Mouse (Mus musculus) T-helper 1 cell (primary cell): ENCODE results near the gene Pde5a.

Experiments used
- in situ Hi-C: fragments of 300-600 bp; cut with MboI, MseI; formaldehyde crosslinking; loops from one replicate; pipeline ENCODE4 v1.15.1; 2025; ENCODE audit warnings: high pct_unique_total_duplicates

The Pde5a gene

DNA sequence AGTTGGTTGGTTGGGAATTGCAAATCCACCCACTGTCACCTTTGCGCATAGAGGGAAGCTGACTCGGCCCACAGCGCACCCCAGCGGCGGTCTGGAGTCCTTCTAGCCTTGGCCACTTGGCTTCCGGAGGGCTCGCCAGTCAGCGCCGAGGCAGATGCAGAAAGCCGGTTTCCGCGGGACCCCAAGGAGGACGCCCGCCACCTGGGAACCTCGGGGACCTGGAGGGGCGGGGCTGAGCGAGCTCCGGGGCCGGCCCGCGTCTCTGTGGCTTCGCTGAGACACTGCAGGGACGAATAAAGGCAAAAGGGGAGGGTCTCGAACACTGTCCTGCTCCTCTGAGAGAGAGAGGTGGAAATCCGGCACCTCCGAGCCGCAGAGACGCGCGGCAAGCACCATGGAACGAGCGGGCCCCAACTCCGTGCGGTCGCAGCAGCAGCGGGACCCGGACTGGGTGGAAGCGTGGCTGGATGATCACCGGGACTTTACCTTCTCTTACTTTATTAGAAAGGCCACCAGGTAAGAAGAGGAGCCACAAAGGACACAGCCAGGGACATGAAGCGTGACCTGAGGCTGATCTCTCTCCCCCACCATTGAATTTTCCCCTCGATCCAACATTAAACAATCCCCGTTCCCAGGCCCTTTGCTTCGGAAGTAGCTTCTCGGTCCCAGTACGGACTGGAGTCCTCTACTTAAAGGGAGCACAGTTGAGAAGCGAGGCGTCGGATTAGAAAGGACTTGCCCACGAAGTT, at the start of gene Pde5a:
Pde5a (plus strand) TSS at position 96 of the 749 bp plus-strand sequence.
- in situ Hi-C loops: no loop called here

- in situ Hi-C loops: no loop called here
These were observed 47.9 kb upstream of the Pde5a start for GRCm38 (mm10) chr3:122680851-122681250.

GRCm38 (mm10) chr3:122682352-122682751, 46.4 kb upstream of the Pde5a start:
- in situ Hi-C loops: no loop called here

DNA sequence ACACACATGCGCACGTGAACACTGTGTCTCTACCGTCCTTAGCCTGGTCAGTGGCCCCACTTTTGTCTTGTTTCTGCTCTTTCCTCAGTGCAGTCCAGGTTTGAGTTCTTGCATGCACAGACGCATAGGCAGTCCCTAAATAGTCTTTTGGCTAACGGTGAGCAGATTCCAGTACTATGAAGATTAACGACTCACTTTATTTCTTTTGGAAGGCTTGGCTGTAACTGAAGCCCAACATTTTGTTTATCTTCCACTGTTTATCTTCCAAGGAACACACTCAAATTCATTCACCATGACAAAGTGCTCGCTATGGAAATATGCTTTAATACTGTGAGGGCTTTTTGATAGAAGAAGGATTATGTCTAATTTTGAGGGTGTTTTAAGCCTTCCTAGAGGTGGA, 43.9 kb upstream of the Pde5a start:
- in situ Hi-C loops: no loop called here

GRCm38 (mm10) chr3:122693039-122693438, 35.7 kb upstream of the Pde5a start:
- in situ Hi-C loops: no loop called here

DNA sequence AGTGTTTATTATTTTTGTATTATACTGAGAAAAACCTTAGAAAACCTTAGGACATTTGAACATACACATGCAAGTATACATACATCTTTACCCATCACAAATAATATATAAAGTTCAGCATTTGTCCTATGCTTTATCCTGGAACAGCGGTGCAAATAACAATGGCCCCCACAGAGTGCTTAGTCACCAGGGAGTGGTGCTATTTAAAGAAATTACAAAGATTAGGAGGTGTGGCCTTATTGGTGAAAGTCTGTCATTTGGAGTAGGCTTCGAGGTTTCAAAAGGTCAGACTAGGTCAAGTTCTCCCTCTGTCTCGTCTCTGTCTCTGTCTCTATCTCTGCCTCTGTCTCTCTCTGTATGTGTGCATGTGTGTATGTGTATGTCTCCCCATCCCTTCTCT, 32.9 kb upstream of the Pde5a start:
- in situ Hi-C loops: no loop called here

DNA sequence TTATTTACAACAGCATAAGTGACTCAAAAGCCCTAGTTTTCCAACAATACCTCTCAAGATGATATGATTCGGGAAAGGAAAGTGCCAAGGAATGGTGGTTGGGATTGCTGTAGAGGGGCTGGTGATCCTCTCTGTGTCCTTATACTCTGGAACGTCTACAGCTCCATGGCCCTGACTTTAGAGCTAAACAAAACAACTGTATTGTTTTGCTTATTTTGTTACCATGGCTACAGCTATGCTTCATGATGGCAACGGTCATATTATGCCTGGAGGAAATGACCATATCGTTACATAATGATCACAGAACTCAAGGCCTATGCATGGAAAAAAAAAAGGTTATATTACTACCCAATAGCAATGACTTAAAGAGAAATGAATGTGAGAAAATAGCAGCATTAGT, 32.1 kb upstream of the Pde5a start:
- in situ Hi-C loops: no loop called here

- in situ Hi-C loops: no loop called here
These were observed 24.5 kb upstream of the Pde5a start for GRCm38 (mm10) chr3:122704209-122704608.

GRCm38 (mm10) chr3:122705246-122705645, 23.5 kb upstream of the Pde5a start:
- in situ Hi-C loops: no loop called here

DNA sequence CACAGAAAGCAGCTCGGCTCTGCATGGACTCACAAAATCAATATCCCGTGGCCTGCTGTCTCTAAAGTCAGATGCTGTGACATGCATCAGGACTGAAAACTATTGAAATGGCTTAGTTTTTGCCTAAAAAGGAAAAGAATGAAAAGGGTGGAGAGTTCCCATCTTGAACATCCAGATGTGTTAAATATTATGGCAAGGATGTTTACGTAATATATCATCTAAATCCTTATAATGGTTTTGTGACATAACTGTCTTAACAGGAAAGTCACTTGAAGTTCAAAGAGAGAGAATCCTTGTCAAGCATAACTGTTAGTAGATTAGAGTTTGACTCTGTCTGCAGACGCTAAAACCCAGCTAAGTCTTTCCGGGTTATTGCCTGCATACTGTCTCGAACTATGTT, 20.3 kb upstream of the Pde5a start:
- in situ Hi-C loops: no loop called here

- in situ Hi-C loops: no loop called here
These were observed 18.6 kb upstream of the Pde5a start for GRCm38 (mm10) chr3:122710141-122710540.

DNA sequence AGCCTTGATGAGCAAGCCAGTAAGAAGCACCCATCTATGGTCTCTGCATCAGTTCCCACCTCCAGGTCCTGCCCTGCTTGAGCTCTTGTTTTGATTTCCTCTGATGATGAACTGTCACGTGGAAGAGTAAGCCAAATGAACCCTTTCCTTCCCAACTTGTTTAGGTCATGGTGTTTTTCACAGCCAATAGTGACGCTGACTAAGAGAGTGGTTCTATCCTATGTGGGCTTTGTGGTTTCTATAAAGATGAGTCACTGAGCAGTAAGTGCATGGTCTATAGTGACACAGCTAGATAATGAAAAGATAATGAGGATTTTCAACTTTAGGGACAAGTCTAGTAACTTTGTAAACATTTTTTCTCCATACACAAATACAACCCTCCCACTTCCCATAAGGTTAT, 10.1 kb upstream of the Pde5a start:
- in situ Hi-C loops: no loop called here

- in situ Hi-C loops: no loop called here
These were observed 7.2 kb upstream of the Pde5a start for GRCm38 (mm10) chr3:122721522-122721921.

- in situ Hi-C loops: no loop called here
These were observed 833 bp downstream of the Pde5a start for GRCm38 (mm10) chr3:122729601-122729959.

DNA sequence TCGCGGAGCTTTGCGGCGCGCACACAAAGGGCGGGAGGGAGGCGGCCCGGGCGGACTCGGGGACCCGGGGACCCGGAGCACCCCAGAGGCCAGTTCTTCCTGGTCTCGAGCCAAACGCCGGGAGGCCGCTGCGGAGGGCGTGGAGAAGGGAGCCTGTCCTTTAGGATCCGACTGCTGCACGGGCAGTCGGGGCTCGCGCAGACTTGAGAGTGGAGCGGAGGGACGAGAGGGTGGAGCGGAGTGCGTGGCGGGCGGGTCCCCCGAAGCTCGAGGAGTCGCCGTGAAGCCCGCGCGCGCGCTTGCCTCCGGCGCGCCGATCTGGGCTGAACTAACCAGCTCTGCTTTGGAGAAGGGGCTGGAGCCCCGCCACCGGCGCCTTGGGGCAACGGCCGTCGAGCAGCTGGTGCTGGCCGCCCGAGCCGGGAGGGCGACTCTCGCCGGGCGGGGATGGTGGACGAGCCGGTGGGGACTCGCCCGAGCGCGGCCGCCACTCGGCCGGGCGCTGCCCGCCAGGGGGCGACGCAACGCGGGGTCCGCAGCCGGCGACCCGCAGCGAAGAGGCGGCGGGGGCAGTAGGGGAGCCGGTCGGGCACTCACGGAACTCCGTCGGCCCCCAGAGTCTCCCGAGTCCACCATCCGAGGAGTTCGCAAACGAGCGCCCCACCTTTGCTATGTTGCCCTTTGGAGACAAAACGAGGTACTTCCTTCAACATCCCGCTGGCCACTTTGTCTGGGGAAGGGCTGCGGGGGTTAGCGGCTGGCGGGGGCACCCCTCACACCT, 1.4 kb downstream of the Pde5a start:
- in situ Hi-C loops: no loop called here

- in situ Hi-C loops: no loop called here
These were observed 2.0 kb downstream of the Pde5a start for GRCm38 (mm10) chr3:122730741-122731235.

- in situ Hi-C loops: no loop called here
These were observed 5.1 kb downstream of the Pde5a start for GRCm38 (mm10) chr3:122733806-122734205.

- in situ Hi-C loops: no loop called here
These were observed 5.6 kb downstream of the Pde5a start for GRCm38 (mm10) chr3:122734329-122734728.

- in situ Hi-C loops: no loop called here
These were observed 10.7 kb downstream of the Pde5a start for GRCm38 (mm10) chr3:122739460-122739859.

DNA sequence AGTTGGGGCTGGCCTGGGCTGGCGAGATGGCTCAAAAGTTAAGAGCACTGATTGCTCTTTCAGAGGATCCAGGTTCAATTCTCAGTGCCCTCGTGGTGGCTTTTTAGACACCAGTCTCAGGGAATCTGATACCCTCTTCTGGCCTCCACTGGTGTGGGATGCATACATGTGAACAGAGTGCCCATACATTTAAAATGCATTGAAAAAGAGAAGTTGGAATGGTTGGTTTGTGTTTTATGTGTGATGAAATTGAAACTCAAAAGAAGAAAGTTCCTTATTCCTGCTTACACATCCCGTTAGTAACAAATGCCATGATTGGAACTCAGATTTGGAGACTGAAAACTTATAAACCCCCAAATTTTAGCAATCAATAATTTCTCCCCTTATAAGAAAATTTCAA, 15.5 kb downstream of the Pde5a start:
- in situ Hi-C loops: no loop called here

- in situ Hi-C loops: no loop called here
These were observed 19.4 kb downstream of the Pde5a start for GRCm38 (mm10) chr3:122747921-122748700.

- in situ Hi-C loops: no loop called here
These were observed 34.6 kb downstream of the Pde5a start for GRCm38 (mm10) chr3:122763240-122763761.
